Mouse (Mus musculus) brain, embryonic 14.5 days (tissue): ENCODE data around the gene Slc22a21.

Experiments
- CTCF ChIP-seq: fragments of 200-500 bp; IDR thresholded peaks from 2 replicates; pipeline ENCODE4 v1.5.1; 2012; ENCODE audit warnings: inconsistent platforms, mild to moderate bottlenecking, moderate library complexity, borderline replicate concordance; ENCODE audit not compliant: insufficient read depth, insufficient read length; ENCODE audit errors: extremely low read depth
- POLR2A ChIP-seq: fragments of 200-500 bp; IDR thresholded peaks from 2 replicates; pipeline ENCODE4 v1.6.1; 2012; ENCODE audit warnings: mild to moderate bottlenecking, inconsistent platforms, borderline replicate concordance; ENCODE audit not compliant: poor library complexity, insufficient read depth, insufficient read length, severe bottlenecking; ENCODE audit errors: extremely low read depth

DNA sequence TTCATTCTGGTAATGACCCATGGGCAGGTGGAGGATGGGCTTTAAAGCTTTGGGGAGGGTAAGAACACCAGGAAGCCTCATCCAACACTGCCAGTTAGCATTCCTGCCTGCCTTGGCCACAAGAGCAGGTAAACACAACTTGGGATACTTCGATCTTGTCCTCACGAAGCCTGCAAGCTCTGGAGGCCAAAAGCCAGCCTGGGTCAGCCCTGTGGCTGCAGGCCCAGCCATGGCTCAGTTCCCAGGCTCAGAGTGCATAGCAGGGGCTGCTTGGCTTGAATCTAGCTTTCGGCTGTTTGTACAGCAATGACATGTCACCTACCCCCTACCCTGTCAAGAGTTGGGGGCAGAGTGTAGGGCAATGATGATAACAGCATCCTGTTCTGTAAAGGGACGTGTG, 26.8 kb upstream of the Slc22a21 start:
- TF ChIP-seq CTCF, result no peak
- TF ChIP-seq POLR2A, result no peak
